Mouse (Mus musculus): ENCODE data around the gene Sbds. TPM values are rescaled to one million over a fixed set of nuclear protein-coding genes. Genes with fewer than 3 reads are reported as not detected.
A peak's percentile ranks its signal among the peaks of the same experiment; 100 is the strongest.

The Sbds gene
- 80.5 and 83.7 TPM in 2 replicates for polyA plus RNA-seq (2014; fragmentation: Nextera tagmentation; extraction: Ambion mirVana)

DNA sequence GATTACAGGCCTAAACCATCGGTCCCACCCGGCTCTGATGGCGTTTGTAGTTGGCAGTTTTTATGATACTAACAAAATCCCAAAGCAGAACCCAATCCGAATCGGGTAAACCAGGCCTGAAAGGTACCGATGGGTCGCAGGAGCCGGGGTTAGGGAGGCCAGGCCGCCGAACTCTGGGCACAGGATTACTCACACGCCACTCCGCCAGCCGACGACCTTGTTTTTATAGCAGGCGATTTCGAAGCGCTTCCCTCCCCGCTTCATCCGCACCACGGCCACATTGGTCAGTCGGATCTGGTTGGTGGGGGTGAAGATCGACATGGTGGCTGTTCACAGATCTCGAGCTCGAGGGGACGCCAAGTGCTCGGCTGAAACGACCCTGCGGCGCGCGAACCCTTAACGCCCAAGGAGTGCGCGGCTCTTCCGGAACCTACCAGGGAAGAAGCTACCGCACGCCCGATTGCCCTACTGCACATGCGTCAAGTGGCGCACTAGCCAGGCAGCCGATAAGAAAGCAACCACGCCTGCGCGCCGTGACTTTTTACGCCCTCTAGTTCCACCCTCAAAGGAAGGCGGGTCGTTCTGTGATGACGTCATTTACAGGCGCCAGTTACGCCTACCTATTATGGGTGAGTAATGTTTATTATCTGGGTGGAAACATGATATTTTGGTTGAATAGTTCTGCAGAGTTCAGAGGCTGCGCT lies at the start of gene Sbds, which contains the start of gene Tyw1:
Gene Sbds (minus strand): TSS at position 514 of the 704 bp plus-strand sequence.
Gene Tyw1 (plus strand): TSS at position 603 of the 704 bp plus-strand sequence.
- no peaks in the 10 kb centered on the region for H3K27me3 ChIP-seq (replicated peaks; ENCODE audit: control insufficient read depth, insufficient read depth, low read length)
- H3K4me1 ChIP-seq (replicated peaks; ENCODE audit: control insufficient read depth, insufficient read depth, low read length): peaks cover 10% of the 10 kb centered on the region; the same call in 1 of the 2 replicates
- DNase-seq (ENCODE audit: low spot score) (peak; percentile 92), ATAC-seq (replicated peaks; ENCODE audit: low FRiP score) (peak; percentile 85)
- WGBS: under 1% methylated on average over 52 of the region's 52 CpGs
- H3K36me3 ChIP-seq (ENCODE audit: control insufficient read depth, insufficient read depth, low read length): peaks cover 27% of the 10 kb centered on the region
- no peaks in the 10 kb centered on the region for H3K9me3 ChIP-seq (ENCODE audit: control insufficient read depth, low read length)
- peak within 1 kb of the TSS; percentile 80 for H3K27ac ChIP-seq (ENCODE audit: low read depth, low read length)
- H3K4me2 ChIP-seq: peak within 1 kb of the TSS; percentile 71
- H3K9ac ChIP-seq (ENCODE audit: low read depth, low read length): peak within 1 kb of the TSS; percentile 81
- peak within 1 kb of the TSS; percentile 77 for H3K4me3 ChIP-seq (ENCODE audit: low read depth, low read length)

DNA sequence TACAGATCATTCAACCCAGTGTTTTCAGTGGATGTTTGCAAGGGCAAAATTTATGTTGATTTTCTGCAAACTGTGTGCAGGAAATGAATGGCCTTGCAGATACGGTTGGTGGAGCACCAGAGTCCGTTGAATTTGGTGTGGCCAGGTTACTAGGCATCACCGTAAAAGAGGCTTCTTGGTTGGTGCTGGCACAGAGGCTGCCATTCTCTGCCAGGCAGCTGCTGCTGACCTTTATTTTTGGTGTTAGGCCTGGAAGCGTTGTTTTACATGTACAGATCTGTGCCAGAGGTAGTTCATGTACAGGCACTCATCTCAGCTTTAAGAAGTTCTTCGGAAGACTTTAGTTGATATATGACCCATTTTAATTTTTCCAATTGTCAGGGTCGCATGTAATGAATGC lies 48.3 kb upstream of the Sbds start:
- H3K36me3 ChIP-seq (ENCODE audit: control insufficient read depth, insufficient read depth, low read length): peaks cover 29% of the 10 kb centered on the region
- H3K4me1 ChIP-seq (replicated peaks; ENCODE audit: control insufficient read depth, insufficient read depth, low read length): no peaks in the 10 kb centered on the region
- ATAC-seq (replicated peaks; ENCODE audit: low FRiP score) (no peak), DNase-seq (ENCODE audit: low spot score) (no peak)
- no peak overlapping the region for H3K4me3 ChIP-seq (ENCODE audit: low read depth, low read length)
- H3K9ac ChIP-seq (ENCODE audit: low read depth, low read length): no peak overlapping the region
- no peak overlapping the region for H3K27ac ChIP-seq (ENCODE audit: low read depth, low read length)
- 92% methylated on average over 6 of the region's 6 CpGs for WGBS
- no peaks in the 10 kb centered on the region for H3K27me3 ChIP-seq (replicated peaks; ENCODE audit: control insufficient read depth, insufficient read depth, low read length)
- H3K9me3 ChIP-seq (ENCODE audit: control insufficient read depth, low read length): no peaks in the 10 kb centered on the region
- no peak overlapping the region for H3K4me2 ChIP-seq

DNA sequence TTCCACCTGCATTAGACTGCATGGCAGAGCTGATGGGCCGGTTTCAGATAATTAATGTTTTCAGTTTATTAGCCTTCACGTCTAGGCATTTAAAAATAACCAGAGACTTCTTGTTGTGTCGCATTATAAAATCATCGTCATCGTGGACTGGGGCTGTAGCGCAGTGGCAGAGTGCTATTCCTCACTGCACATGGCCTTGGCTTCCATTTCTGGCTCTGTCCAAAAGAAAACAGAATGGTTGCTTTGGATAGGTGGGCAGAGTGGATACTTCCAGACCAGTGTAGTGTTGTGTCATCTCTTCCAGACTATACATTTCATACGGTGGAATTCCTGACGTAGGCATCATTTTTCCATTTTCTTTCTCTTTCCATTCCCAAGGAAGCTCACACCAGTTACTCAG lies 44.2 kb upstream of the Sbds start:
- ATAC-seq (replicated peaks; ENCODE audit: low FRiP score): no peak
- Histone ChIP-seq H3K27me3 (replicated peaks; ENCODE audit: control insufficient read depth, insufficient read depth, low read length) (no peaks in the 10 kb centered on the region), H3K27ac (ENCODE audit: low read depth, low read length) (no peak overlapping the region), H3K9ac (ENCODE audit: low read depth, low read length) (no peak overlapping the region), H3K36me3 (ENCODE audit: control insufficient read depth, insufficient read depth, low read length) (peaks cover 31% of the 10 kb centered on the region), H3K4me2 (no peak overlapping the region), H3K4me3 (ENCODE audit: low read depth, low read length) (no peak overlapping the region), H3K9me3 (ENCODE audit: control insufficient read depth, low read length) (no peaks in the 10 kb centered on the region), H3K4me1 (replicated peaks; ENCODE audit: control insufficient read depth, insufficient read depth, low read length) (no peaks in the 10 kb centered on the region)
- 95% methylated on average over 8 of the region's 8 CpGs for WGBS
- DNase-seq (ENCODE audit: low spot score): no peak

GRCm38 (mm10) chr5:130298831-130299460 lies 43.6 kb upstream of the Sbds start:
- Histone ChIP-seq H3K36me3 (ENCODE audit: control insufficient read depth, insufficient read depth, low read length) (peaks cover 26% of the 10 kb centered on the region), H3K9me3 (ENCODE audit: control insufficient read depth, low read length) (no peaks in the 10 kb centered on the region), H3K4me1 (replicated peaks; ENCODE audit: control insufficient read depth, insufficient read depth, low read length) (no peaks in the 10 kb centered on the region), H3K4me3 (ENCODE audit: low read depth, low read length) (no peak overlapping the region), H3K9ac (ENCODE audit: low read depth, low read length) (no peak overlapping the region), H3K27me3 (replicated peaks; ENCODE audit: control insufficient read depth, insufficient read depth, low read length) (no peaks in the 10 kb centered on the region), H3K27ac (ENCODE audit: low read depth, low read length) (no peak overlapping the region), H3K4me2 (no peak overlapping the region)
- 93% methylated on average over 9 of the region's 9 CpGs for WGBS
- DNase-seq (ENCODE audit: low spot score) (no peak), ATAC-seq (replicated peaks; ENCODE audit: low FRiP score) (no peak)

DNA sequence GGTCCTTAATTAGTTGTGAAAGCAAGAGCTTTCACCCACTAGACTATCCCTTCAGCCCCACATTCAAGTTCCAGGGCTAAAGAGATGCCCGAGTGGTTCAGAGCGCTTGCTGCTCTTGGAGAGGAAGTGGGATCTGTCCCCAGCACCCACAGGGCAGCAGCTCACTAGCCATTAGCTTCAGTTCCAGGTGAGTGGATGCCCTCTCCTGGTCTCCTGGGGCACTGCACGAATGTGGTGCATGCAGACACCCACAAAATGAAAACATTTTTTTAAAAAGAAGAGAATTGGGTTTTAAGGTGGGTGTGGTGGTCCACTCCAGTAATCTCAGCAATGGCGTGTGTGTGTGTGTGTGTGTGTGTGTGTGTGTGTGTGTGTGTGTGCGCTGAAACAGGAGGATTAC lies 40.7 kb upstream of the Sbds start:
- Histone ChIP-seq H3K36me3 (ENCODE audit: control insufficient read depth, insufficient read depth, low read length) (peaks cover 18% of the 10 kb centered on the region; the same call in 1 of the 2 replicates), H3K4me3 (ENCODE audit: low read depth, low read length) (no peak overlapping the region), H3K4me2 (no peak overlapping the region), H3K27ac (ENCODE audit: low read depth, low read length) (no peak overlapping the region), H3K27me3 (replicated peaks; ENCODE audit: control insufficient read depth, insufficient read depth, low read length) (no peaks in the 10 kb centered on the region), H3K9me3 (ENCODE audit: control insufficient read depth, low read length) (no peaks in the 10 kb centered on the region), H3K4me1 (replicated peaks; ENCODE audit: control insufficient read depth, insufficient read depth, low read length) (no peaks in the 10 kb centered on the region), H3K9ac (ENCODE audit: low read depth, low read length) (no peak overlapping the region)
- WGBS: 86% methylated on average over 5 of the region's 5 CpGs
- ATAC-seq (replicated peaks; ENCODE audit: low FRiP score): no peak
- DNase-seq (ENCODE audit: low spot score): no peak

- ATAC-seq (replicated peaks; ENCODE audit: low FRiP score): no peak
- no peak overlapping the region for H3K27ac ChIP-seq (ENCODE audit: low read depth, low read length)
- no peaks in the 10 kb centered on the region for H3K27me3 ChIP-seq (replicated peaks; ENCODE audit: control insufficient read depth, insufficient read depth, low read length)
- H3K9ac ChIP-seq (ENCODE audit: low read depth, low read length): no peak overlapping the region
- no peak overlapping the region for H3K4me3 ChIP-seq (ENCODE audit: low read depth, low read length)
- H3K9me3 ChIP-seq (ENCODE audit: control insufficient read depth, low read length): no peaks in the 10 kb centered on the region
- DNase-seq (ENCODE audit: low spot score): no peak
- H3K36me3 ChIP-seq (ENCODE audit: control insufficient read depth, insufficient read depth, low read length): peaks cover 20% of the 10 kb centered on the region; the same call in 1 of the 2 replicates
- no peak overlapping the region for H3K4me2 ChIP-seq
- no peaks in the 10 kb centered on the region for H3K4me1 ChIP-seq (replicated peaks; ENCODE audit: control insufficient read depth, insufficient read depth, low read length)
- 91% methylated on average over 6 of the region's 6 CpGs for WGBS
Measured at GRCm38 (mm10) chr5:130294598-130294997, 39.3 kb upstream of the Sbds start.

DNA sequence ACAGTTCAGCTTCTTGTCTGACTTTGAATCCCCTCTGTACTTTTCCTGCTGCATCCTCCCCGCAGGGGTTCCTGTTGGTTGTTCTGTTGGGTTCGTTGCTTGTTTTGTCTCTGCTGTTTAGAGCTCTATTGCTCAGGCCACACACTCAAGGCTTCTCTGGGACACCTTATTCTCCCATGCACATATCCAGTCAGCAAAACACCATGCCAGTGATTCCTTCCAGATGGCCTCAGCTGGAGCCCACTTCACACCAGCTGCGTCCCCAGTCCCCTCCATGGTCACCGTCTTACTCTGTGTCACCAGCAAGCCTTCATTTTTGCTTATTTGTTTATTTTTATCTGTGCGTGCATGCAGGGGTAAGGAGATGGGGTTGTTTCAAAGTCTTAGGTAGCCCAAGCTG lies 38.6 kb upstream of the Sbds start:
- H3K9ac ChIP-seq (ENCODE audit: low read depth, low read length): no peak overlapping the region
- DNase-seq (ENCODE audit: low spot score) (no peak), ATAC-seq (replicated peaks; ENCODE audit: low FRiP score) (no peak)
- no peaks in the 10 kb centered on the region for H3K9me3 ChIP-seq (ENCODE audit: control insufficient read depth, low read length)
- H3K27me3 ChIP-seq (replicated peaks; ENCODE audit: control insufficient read depth, insufficient read depth, low read length): no peaks in the 10 kb centered on the region
- peaks cover 21% of the 10 kb centered on the region; the same call in 1 of the 2 replicates for H3K36me3 ChIP-seq (ENCODE audit: control insufficient read depth, insufficient read depth, low read length)
- H3K4me3 ChIP-seq (ENCODE audit: low read depth, low read length): no peak overlapping the region
- H3K4me1 ChIP-seq (replicated peaks; ENCODE audit: control insufficient read depth, insufficient read depth, low read length): no peaks in the 10 kb centered on the region
- WGBS: 86% methylated on average over 5 of the region's 5 CpGs
- no peak overlapping the region for H3K4me2 ChIP-seq
- no peak overlapping the region for H3K27ac ChIP-seq (ENCODE audit: low read depth, low read length)

- WGBS: 85% methylated on average over 4 of the region's 4 CpGs
- DNase-seq (ENCODE audit: low spot score) (no peak), ATAC-seq (replicated peaks; ENCODE audit: low FRiP score) (no peak)
- Histone ChIP-seq H3K4me1 (replicated peaks; ENCODE audit: control insufficient read depth, insufficient read depth, low read length) (no peaks in the 10 kb centered on the region), H3K4me3 (ENCODE audit: low read depth, low read length) (no peak overlapping the region), H3K4me2 (no peak overlapping the region), H3K27ac (ENCODE audit: low read depth, low read length) (no peak overlapping the region), H3K27me3 (replicated peaks; ENCODE audit: control insufficient read depth, insufficient read depth, low read length) (no peaks in the 10 kb centered on the region), H3K36me3 (ENCODE audit: control insufficient read depth, insufficient read depth, low read length) (peaks cover 27% of the 10 kb centered on the region), H3K9ac (ENCODE audit: low read depth, low read length) (no peak overlapping the region), H3K9me3 (ENCODE audit: control insufficient read depth, low read length) (no peaks in the 10 kb centered on the region)
Measured at GRCm38 (mm10) chr5:130292976-130293375, 37.6 kb upstream of the Sbds start.

GRCm38 (mm10) chr5:130290775-130291174 lies 35.4 kb upstream of the Sbds start:
- no peaks in the 10 kb centered on the region for H3K9me3 ChIP-seq (ENCODE audit: control insufficient read depth, low read length)
- no peak overlapping the region for H3K27ac ChIP-seq (ENCODE audit: low read depth, low read length)
- WGBS: 89% methylated on average over 12 of the region's 12 CpGs
- no peak overlapping the region for H3K4me3 ChIP-seq (ENCODE audit: low read depth, low read length)
- H3K9ac ChIP-seq (ENCODE audit: low read depth, low read length): no peak overlapping the region
- DNase-seq (ENCODE audit: low spot score) (no peak), ATAC-seq (replicated peaks; ENCODE audit: low FRiP score) (no peak)
- peaks cover 18% of the 10 kb centered on the region for H3K36me3 ChIP-seq (ENCODE audit: control insufficient read depth, insufficient read depth, low read length)
- H3K4me1 ChIP-seq (replicated peaks; ENCODE audit: control insufficient read depth, insufficient read depth, low read length): no peaks in the 10 kb centered on the region
- no peaks in the 10 kb centered on the region for H3K27me3 ChIP-seq (replicated peaks; ENCODE audit: control insufficient read depth, insufficient read depth, low read length)
- no peak overlapping the region for H3K4me2 ChIP-seq
